Mouse (Mus musculus) B cell, adult 2 months (primary cell): ENCODE measurements around the gene Exoc2.

Experiments used
- DNase-seq, 2 experiments: peaks; one replicate each; pipeline ENCODE4 v3.0.0; 2022

The Exoc2 gene

GRCm38 (mm10) chr13:30888480-30888879 lies 85.4 kb downstream of the Exoc2 start:
- peak; percentile 86 for DNase-seq

- DNase-seq: no peak
These were observed 93.6 kb downstream of the Exoc2 start for GRCm38 (mm10) chr13:30880310-30880709.

- no peak for DNase-seq
These were observed 94.0 kb downstream of the Exoc2 start for GRCm38 (mm10) chr13:30879871-30880270.

GRCm38 (mm10) chr13:30875825-30876224 lies 98.1 kb downstream of the Exoc2 start:
- DNase-seq: no peak

- no peak for DNase-seq
These were observed 100.4 kb downstream of the Exoc2 start for GRCm38 (mm10) chr13:30873472-30873871.

- no peak for DNase-seq
These were observed 108.4 kb downstream of the Exoc2 start for GRCm38 (mm10) chr13:30865486-30865885.

- no peak for DNase-seq
These were observed 109.9 kb downstream of the Exoc2 start for GRCm38 (mm10) chr13:30864042-30864441.

- no peak for DNase-seq
These were observed 115.5 kb downstream of the Exoc2 start for GRCm38 (mm10) chr13:30858421-30858820.

GRCm38 (mm10) chr13:30850736-30851135 lies 123.2 kb downstream of the Exoc2 start:
- DNase-seq: no peak

- no peak for DNase-seq
These were observed 125.9 kb downstream of the Exoc2 start for GRCm38 (mm10) chr13:30848001-30848400.

GRCm38 (mm10) chr13:30846506-30846905 lies 127.4 kb downstream of the Exoc2 start:
- DNase-seq: no peak

- peak; percentile 24 to 40 for DNase-seq
These were observed 130.8 kb downstream of the Exoc2 start for GRCm38 (mm10) chr13:30843049-30843448.

- DNase-seq: no peak
These were observed 132.1 kb downstream of the Exoc2 start for GRCm38 (mm10) chr13:30841843-30842242.

GRCm38 (mm10) chr13:30841306-30841705 lies 132.6 kb downstream of the Exoc2 start:
- DNase-seq: no peak

GRCm38 (mm10) chr13:30840700-30841099 lies 133.2 kb downstream of the Exoc2 start:
- no peak for DNase-seq

GRCm38 (mm10) chr13:30836342-30836741 lies 137.6 kb downstream of the Exoc2 start:
- DNase-seq: no peak

- DNase-seq: peak; percentile 49 to 58
These were observed 139.0 kb downstream of the Exoc2 start for GRCm38 (mm10) chr13:30834859-30835258.

- peak; percentile 52 to 57 for DNase-seq
These were observed 139.5 kb downstream of the Exoc2 start for GRCm38 (mm10) chr13:30834349-30834748.

- peak; percentile 34 to 38 for DNase-seq
These were observed 140.3 kb downstream of the Exoc2 start for GRCm38 (mm10) chr13:30833476-30834149.

GRCm38 (mm10) chr13:30831369-30831768 lies 142.5 kb downstream of the Exoc2 start:
- peak; percentile 22 to 27 for DNase-seq

- DNase-seq: no peak
These were observed 147.4 kb downstream of the Exoc2 start for GRCm38 (mm10) chr13:30826511-30826910.

GRCm38 (mm10) chr13:30824903-30825302 lies 149.0 kb downstream of the Exoc2 start:
- DNase-seq: no peak

- DNase-seq: peak; percentile 34 to 38
These were observed 153.3 kb downstream of the Exoc2 start for GRCm38 (mm10) chr13:30820555-30820954.

GRCm38 (mm10) chr13:30819891-30820290 lies 154.0 kb downstream of the Exoc2 start:
- DNase-seq: no peak

- DNase-seq: no peak
These were observed 156.5 kb downstream of the Exoc2 start for GRCm38 (mm10) chr13:30817436-30817835.
